Mouse (Mus musculus): ENCODE results near the gene Ccr3. TPM values are rescaled to one million over a fixed set of nuclear protein-coding genes. Genes with fewer than 3 reads are reported as not detected.
"Not testable (repeated sequence)": the region's sequence is repeated elsewhere in the genome, so short reads cannot be mapped to it uniquely, and the experiment has no call there.

Ccr3 gene
- total and polyA plus RNA-seq, 2 experiments from 2014 or later: 0.05 TPM; not detected in 1

DNA sequence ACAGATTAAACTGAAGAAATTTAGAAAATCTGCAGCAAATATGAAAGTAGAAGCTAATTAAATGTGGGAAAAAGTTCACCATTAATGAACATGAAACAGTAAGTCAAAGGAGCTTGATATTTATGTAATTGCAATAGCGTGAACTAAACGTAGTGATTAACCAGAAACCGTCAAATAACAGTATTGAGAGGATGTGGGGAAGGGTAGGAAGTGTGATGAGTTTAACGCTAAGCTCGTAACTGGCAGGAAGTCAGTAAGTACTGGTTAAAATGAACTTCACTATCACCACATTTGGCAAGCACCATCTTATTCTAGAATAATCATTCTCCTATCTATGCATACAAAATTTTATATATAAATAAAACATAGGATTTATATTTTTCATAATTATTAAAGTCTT lies 17.2 kb downstream of the Ccr3 start:
- TF ChIP-seq CTCF (IDR thresholded peaks at IDR 0.05; ENCODE audit: low read depth): no peak
- Histone ChIP-seq H3K27ac (ENCODE audit: low read depth, low read length) (no peak overlapping the region), H3K36me3 (ENCODE audit: insufficient read depth) (no peaks in the 10 kb centered on the region), H3K4me1 (ENCODE audit: insufficient read depth) (no peaks in the 10 kb centered on the region), H3K4me2 (ENCODE audit: low read depth) (no peak overlapping the region), H3K4me3 (ENCODE audit: low read depth, low read length) (no peak overlapping the region), H3K9ac (no peak overlapping the region), H3K27me3 (ENCODE audit: insufficient read depth, low read length) (no peaks in the 10 kb centered on the region), H3K9me3 (ENCODE audit: low read length) (no peaks in the 10 kb centered on the region)
- 82% methylated on average over 5 of the region's 5 CpGs for WGBS
- no peak for ATAC-seq
- DNase-seq: no peak

DNA sequence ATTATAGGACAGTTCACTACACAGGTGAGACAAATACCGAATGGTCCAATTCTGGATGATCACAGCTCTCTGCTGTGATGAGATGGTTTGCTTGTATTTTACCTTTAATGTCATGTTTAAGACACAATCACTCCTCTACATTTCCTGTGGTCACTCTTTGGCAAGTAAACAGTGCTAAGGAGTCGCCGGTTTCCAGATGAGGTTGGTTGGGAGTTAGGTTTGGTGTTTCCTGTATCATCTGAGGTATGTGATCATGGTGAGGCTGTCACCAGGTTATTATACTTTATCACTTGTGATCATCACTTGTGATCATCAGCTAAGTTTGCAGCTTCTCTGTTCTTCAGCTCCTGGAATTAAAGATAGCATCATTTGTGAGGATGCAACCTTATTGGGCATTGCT lies 19.2 kb downstream of the Ccr3 start:
- Histone ChIP-seq H3K4me3 (ENCODE audit: low read depth, low read length) (no peak overlapping the region), H3K4me2 (ENCODE audit: low read depth) (no peak overlapping the region), H3K36me3 (ENCODE audit: insufficient read depth) (no peaks in the 10 kb centered on the region), H3K27me3 (ENCODE audit: insufficient read depth, low read length) (no peaks in the 10 kb centered on the region), H3K27ac (ENCODE audit: low read depth, low read length) (no peak overlapping the region), H3K9ac (no peak overlapping the region), H3K9me3 (ENCODE audit: low read length) (no peaks in the 10 kb centered on the region), H3K4me1 (ENCODE audit: insufficient read depth) (no peaks in the 10 kb centered on the region)
- no peak for TF ChIP-seq CTCF (IDR thresholded peaks at IDR 0.05; ENCODE audit: low read depth)
- ATAC-seq (no peak), DNase-seq (no peak)
- WGBS: 87% methylated on average over 3 of the region's 3 CpGs

DNA sequence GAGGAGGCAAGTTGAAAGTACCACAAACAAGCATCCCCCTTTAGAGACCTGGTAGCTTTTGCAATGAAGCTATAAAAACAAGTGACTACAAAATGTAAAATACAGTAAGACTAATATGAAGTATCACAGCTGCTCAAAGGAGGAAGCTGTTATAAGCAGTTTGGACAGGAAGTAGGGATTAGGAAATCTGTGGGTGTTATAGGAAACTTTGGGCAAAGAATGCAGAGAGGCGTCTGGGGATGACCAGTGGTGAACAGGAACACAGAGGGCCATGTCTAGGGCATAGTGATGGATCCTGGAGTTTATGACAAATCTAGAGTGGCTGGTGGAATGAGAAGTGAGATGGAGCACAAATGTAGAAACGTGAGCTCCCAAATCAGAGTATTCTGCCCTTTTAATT lies 31.8 kb downstream of the Ccr3 start:
- Histone ChIP-seq H3K4me3 (ENCODE audit: low read depth, low read length) (no peak overlapping the region), H3K36me3 (ENCODE audit: insufficient read depth) (no peaks in the 10 kb centered on the region), H3K9ac (no peak overlapping the region), H3K4me1 (ENCODE audit: insufficient read depth) (no peaks in the 10 kb centered on the region), H3K9me3 (ENCODE audit: low read length) (no peaks in the 10 kb centered on the region), H3K27ac (ENCODE audit: low read depth, low read length) (no peak overlapping the region), H3K4me2 (ENCODE audit: low read depth) (no peak overlapping the region), H3K27me3 (ENCODE audit: insufficient read depth, low read length) (no peaks in the 10 kb centered on the region)
- no peak for DNase-seq
- no peak for ATAC-seq
- no peak for TF ChIP-seq CTCF (IDR thresholded peaks at IDR 0.05; ENCODE audit: low read depth)
- WGBS: 61% methylated on average over 2 of the region's 2 CpGs

DNA sequence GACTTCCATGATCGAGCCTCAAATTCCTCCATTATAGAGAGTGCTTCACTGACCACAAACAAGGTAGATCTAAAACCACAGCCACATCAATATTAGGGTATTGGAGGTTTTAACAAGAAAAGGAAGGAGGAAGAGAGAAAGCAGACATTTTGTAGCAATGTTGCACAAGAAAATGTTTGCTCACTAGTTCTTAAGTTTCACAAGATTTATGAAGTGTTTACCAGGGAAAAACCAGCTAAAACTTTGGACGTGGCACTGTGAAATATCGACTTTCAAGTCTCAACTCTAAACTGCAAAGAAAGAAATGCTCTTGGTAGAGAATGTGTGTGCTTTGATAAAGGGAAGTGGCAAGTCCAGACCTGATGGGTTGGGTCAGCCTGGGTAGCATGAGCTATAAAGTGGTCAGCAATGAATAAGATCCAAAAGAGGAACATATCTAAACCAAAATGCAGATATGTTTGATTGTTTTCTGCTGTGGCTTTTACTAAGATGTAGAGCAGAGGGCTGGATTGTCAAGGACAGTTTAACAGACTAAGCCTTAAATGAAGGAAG lies 34.5 kb downstream of the Ccr3 start:
- no peak overlapping the region for H3K4me2 ChIP-seq (ENCODE audit: low read depth)
- no peaks in the 10 kb centered on the region for H3K4me1 ChIP-seq (ENCODE audit: insufficient read depth)
- no peaks in the 10 kb centered on the region for H3K9me3 ChIP-seq (ENCODE audit: low read length)
- ATAC-seq: no peak
- no peaks in the 10 kb centered on the region for H3K36me3 ChIP-seq (ENCODE audit: insufficient read depth)
- no peak for TF ChIP-seq CTCF (IDR thresholded peaks at IDR 0.05; ENCODE audit: low read depth)
- H3K9ac ChIP-seq: no peak overlapping the region
- 83% methylated on average over 3 of the region's 3 CpGs for WGBS
- no peak overlapping the region for H3K4me3 ChIP-seq (ENCODE audit: low read depth, low read length)
- DNase-seq: no peak
- H3K27me3 ChIP-seq (ENCODE audit: insufficient read depth, low read length): no peaks in the 10 kb centered on the region
- H3K27ac ChIP-seq (ENCODE audit: low read depth, low read length): no peak overlapping the region

DNA sequence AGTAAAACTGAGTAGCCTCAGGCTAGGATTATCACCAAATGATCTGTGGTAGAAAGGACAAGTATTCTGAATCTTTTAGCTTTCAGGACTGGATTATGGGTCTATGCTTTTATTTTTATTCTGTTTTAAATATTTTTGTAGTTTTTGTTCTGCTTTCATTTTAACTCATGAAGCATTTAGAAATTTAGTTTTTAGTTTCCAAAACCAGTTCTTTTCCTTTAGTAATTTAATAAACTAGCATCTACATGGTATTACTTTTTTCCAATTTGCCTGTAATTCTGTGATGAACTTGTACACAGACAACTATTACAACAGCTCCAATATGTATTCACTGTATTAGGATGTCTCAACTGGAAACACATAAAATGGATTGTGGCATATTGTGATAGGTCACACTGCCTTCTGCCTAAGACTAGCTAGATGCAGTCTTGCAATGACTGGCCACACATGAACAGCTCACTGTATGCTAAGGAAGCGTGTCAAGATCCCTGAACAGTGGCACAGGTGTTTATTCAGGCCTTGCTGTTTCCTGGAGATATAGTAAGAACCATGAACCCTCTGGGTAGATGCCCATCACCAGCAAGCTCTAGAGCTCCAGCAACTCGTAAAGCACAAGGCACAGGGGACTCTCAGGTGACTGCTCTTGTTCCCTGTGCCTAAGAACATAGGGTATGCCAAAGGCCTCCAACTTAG lies 38.0 kb downstream of the Ccr3 start:
- no peak for TF ChIP-seq CTCF (IDR thresholded peaks at IDR 0.05; ENCODE audit: low read depth)
- Histone ChIP-seq H3K4me1 (ENCODE audit: insufficient read depth) (no peaks in the 10 kb centered on the region), H3K4me2 (ENCODE audit: low read depth) (no peak overlapping the region), H3K27ac (ENCODE audit: low read depth, low read length) (no peak overlapping the region), H3K27me3 (ENCODE audit: insufficient read depth, low read length) (no peaks in the 10 kb centered on the region), H3K36me3 (ENCODE audit: insufficient read depth) (no peaks in the 10 kb centered on the region), H3K9me3 (ENCODE audit: low read length) (no peaks in the 10 kb centered on the region), H3K4me3 (ENCODE audit: low read depth, low read length) (no peak overlapping the region), H3K9ac (no peak overlapping the region)
- DNase-seq (no peak), ATAC-seq (no peak)
- WGBS: 75% methylated on average over 2 of the region's 2 CpGs

DNA sequence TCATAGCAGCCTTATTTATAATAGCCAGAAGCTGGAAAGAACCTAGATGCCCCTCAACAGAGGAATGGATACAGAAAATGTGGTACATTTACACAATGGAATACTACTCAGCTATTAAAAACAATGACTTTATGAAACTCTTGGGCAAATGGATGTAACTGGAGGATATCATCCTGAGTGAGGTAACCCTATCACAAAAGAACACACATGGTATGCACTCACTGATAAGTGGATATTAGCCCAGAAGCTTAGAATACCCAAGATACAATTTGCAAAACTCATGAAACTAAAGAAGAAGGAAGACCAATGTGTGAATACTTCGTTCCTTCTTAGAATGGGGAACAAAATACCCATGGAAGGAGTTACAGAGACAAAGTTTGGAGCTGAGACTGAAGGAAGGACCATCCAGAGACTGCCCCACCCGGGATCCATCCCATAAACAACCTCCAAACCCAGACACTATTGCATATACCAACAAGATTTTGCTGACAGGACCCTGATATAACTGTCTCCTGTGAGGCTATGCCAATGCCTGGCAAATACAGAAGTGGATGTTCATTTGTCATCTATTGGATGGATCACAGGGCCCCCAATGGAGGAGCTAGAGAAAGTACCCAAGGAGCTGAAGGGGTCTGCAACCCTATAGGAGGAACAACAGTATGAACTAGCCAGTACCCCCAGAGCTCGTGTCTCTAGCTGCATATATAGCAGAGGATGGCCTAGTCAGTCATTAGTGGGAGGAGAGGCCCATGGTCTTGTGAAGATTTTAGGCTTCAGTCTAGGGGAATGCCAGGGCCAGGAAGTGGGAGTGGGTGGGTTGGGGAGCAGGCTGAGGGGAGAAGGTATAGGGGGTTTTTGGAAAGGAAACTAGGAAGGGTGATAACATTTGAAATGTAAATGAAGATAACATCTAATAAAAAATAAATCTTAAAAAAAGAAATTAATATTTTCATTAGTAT lies 40.0 kb downstream of the Ccr3 start:
- H3K9ac ChIP-seq; H3K4me1 ChIP-seq (ENCODE audit: insufficient read depth); H3K4me2 ChIP-seq (ENCODE audit: low read depth); ATAC-seq; H3K27me3 ChIP-seq (ENCODE audit: insufficient read depth, low read length); H3K4me3 ChIP-seq (ENCODE audit: low read depth, low read length); H3K36me3 ChIP-seq (ENCODE audit: insufficient read depth); H3K9me3 ChIP-seq (ENCODE audit: low read length); H3K27ac ChIP-seq (ENCODE audit: low read depth, low read length); DNase-seq: not testable (repeated sequence)
- 58% methylated on average over 3 of the region's 3 CpGs for WGBS

DNA sequence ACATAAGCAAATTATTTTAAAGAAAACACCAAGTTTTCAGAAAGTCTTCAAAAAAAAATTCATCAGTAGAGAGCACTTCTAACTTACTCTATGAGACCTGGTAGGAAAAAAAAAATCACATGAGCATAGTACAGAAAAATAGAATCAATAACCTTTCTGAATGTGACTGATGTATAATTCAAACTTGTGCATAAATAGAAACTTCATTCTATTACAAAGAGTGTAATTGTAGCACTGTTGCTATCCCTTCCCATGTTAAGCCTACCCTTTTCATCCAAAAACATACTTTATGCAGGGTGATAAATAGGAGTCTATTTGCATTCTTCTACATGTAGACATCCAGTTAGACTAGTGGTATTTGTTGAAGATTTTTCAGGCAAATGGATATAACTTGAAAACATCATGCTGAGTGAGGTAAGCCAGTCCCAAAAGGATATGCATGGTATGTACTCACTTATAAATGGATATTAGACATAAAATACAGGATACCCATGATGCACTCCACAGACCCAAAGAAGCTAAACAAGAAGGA lies 44.9 kb downstream of the Ccr3 start:
- H3K27me3 ChIP-seq (ENCODE audit: insufficient read depth, low read length): no peaks in the 10 kb centered on the region
- no peak for TF ChIP-seq CTCF (IDR thresholded peaks at IDR 0.05; ENCODE audit: low read depth)
- H3K4me1 ChIP-seq (ENCODE audit: insufficient read depth): no peaks in the 10 kb centered on the region
- no peak overlapping the region for H3K4me3 ChIP-seq (ENCODE audit: low read depth, low read length)
- H3K9ac ChIP-seq: no peak overlapping the region
- H3K36me3 ChIP-seq (ENCODE audit: insufficient read depth): no peaks in the 10 kb centered on the region
- H3K9me3 ChIP-seq (ENCODE audit: low read length): no peaks in the 10 kb centered on the region
- H3K4me2 ChIP-seq (ENCODE audit: low read depth): no peak overlapping the region
- DNase-seq (no peak), ATAC-seq (no peak)
- no peak overlapping the region for H3K27ac ChIP-seq (ENCODE audit: low read depth, low read length)

All from forebrain, postnatal 0 days (tissue).